Mouse (Mus musculus): ENCODE data around the gene Kntc1. TPM values are rescaled to one million over a fixed set of nuclear protein-coding genes. Genes with fewer than 3 reads are reported as not detected.
"Not testable (repeated sequence)": the region's sequence is repeated elsewhere in the genome, so short reads cannot be mapped to it uniquely, and the experiment has no call there.

The Kntc1 gene
- polyA plus RNA-seq (2015; fragmentation: Nextera tagmentation; extraction: Ambion mirVana): 19.8 and 19.9 TPM in 2 replicates

GRCm38 (mm10) chr5:123749065-123750064 lies at the start of gene Kntc1, which contains the start of gene Rsrc2:
Gene Kntc1 (plus strand): TSS chr5:123749716.
Gene Rsrc2 (minus strand): TSS chr5:123749414.
- Histone ChIP-seq H3K4me1 (peaks cover 28% of the 10 kb centered on the region), H3K27me3 (no peaks in the 10 kb centered on the region), H3K36me3 (peaks cover 10% of the 10 kb centered on the region), H3K9me3 (replicated peaks) (no peaks in the 10 kb centered on the region), H3K27ac (replicated peaks) (peak within 1 kb of the TSS; percentile 98), H3K4me2 (replicated peaks) (peak within 1 kb of the TSS; percentile 66), H3K4me3 (replicated peaks) (peak within 1 kb of the TSS; percentile 74), H3K9ac (peak within 1 kb of the TSS; percentile 82)
- ATAC-seq (ENCODE audit: insufficient number of reproducible peaks, low FRiP score, low TSS enrichment, low read depth): peak; percentile 99
- under 1% methylated on average over 63 of the region's 63 CpGs for WGBS

DNA sequence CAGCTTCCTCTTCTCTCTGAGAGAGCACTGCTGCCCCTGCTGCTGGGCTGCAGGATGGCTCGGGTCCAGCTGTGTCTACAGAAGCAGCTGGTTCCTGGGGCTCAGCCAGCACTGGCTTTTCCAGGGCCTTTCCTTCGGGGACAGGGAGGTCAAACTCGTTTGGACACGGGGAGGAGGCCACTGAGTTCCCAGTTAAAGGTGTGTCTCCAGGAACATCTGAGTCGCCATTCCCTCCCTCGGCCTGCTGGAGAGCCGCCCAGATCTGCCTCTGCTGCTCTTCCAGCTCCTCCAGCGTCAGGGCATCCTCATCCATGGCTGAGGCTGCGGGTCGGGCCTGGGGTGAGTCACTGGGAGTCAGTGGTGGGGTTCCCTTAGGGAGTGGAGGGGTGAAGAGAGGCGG lies 48.9 kb upstream of the Kntc1 start:
- no peak for ATAC-seq (ENCODE audit: insufficient number of reproducible peaks, low FRiP score, low TSS enrichment, low read depth)
- Histone ChIP-seq H3K4me3 (replicated peaks) (no peak overlapping the region), H3K4me2 (replicated peaks) (no peak overlapping the region), H3K9ac (no peak overlapping the region), H3K4me1 (no peaks in the 10 kb centered on the region), H3K27me3 (no peaks in the 10 kb centered on the region), H3K27ac (replicated peaks) (no peak overlapping the region), H3K36me3 (peaks cover 67% of the 10 kb centered on the region), H3K9me3 (replicated peaks) (no peaks in the 10 kb centered on the region)
- WGBS: 66% methylated on average over 11 of the region's 11 CpGs

- H3K36me3 ChIP-seq: peaks cover 93% of the 10 kb centered on the region
- ATAC-seq (ENCODE audit: insufficient number of reproducible peaks, low FRiP score, low TSS enrichment, low read depth): no peak
- H3K9ac ChIP-seq: no peak overlapping the region
- 88% methylated on average over 12 of the region's 12 CpGs for WGBS
- no peak overlapping the region for H3K4me3 ChIP-seq (replicated peaks)
- H3K9me3 ChIP-seq (replicated peaks): no peaks in the 10 kb centered on the region
- no peaks in the 10 kb centered on the region for H3K27me3 ChIP-seq
- H3K27ac ChIP-seq (replicated peaks): no peak overlapping the region
- H3K4me2 ChIP-seq (replicated peaks): no peak overlapping the region
- H3K4me1 ChIP-seq: no peaks in the 10 kb centered on the region
Observed at GRCm38 (mm10) chr5:123708598-123708997, 40.9 kb upstream of the Kntc1 start.

DNA sequence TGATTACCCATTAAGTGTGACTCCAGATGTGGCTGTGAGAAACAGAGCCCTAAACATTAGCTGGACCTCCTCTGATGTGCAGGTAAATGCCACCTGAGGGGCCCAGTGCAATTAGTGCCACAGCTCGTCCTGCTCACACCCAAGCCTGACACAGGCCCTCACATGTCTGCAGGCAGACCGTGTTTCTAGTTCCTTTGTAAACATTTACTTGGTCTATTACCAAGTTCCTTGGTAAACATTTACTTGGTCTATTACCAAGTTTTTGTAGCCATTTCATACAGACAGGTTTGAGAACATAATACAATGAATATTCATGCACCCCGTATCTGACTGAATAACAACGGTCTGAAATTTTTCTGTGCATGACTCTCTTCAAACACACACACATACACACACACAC lies 39.9 kb upstream of the Kntc1 start:
- Histone ChIP-seq H3K4me3 (replicated peaks) (no peak overlapping the region), H3K27ac (replicated peaks) (no peak overlapping the region), H3K4me2 (replicated peaks) (no peak overlapping the region), H3K4me1 (no peaks in the 10 kb centered on the region), H3K36me3 (peaks cover 94% of the 10 kb centered on the region), H3K27me3 (no peaks in the 10 kb centered on the region), H3K9me3 (replicated peaks) (no peaks in the 10 kb centered on the region), H3K9ac (no peak overlapping the region)
- 77% methylated on average over 4 of the region's 4 CpGs for WGBS
- ATAC-seq (ENCODE audit: insufficient number of reproducible peaks, low FRiP score, low TSS enrichment, low read depth): no peak

DNA sequence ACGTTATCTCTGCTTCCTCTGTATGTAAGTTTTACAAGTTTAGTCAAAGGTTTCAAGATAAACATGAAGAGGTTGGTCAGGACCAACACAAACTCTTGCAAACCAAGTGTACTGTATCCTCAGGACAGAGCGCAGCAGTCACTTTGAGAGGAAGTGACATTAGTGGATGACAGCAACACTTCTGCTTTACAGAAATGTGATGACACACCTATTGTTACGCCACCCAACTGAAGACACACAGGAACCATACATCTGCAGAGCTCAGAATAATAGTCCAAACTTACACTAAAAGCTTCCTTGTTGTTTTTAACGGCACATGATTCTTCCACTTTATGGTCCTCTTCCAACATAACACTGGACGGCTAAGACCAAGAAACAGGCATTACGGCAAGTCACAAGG lies 35.7 kb upstream of the Kntc1 start:
- Histone ChIP-seq H3K27ac (replicated peaks) (no peak overlapping the region), H3K9ac (no peak overlapping the region), H3K27me3 (no peaks in the 10 kb centered on the region), H3K9me3 (replicated peaks) (no peaks in the 10 kb centered on the region), H3K4me2 (replicated peaks) (no peak overlapping the region), H3K36me3 (peaks cover 74% of the 10 kb centered on the region), H3K4me3 (replicated peaks) (no peak overlapping the region), H3K4me1 (peaks cover 13% of the 10 kb centered on the region; the same call in 1 of the 2 replicates)
- 92% methylated on average over 6 of the region's 6 CpGs for WGBS
- ATAC-seq (ENCODE audit: insufficient number of reproducible peaks, low FRiP score, low TSS enrichment, low read depth): no peak

- H3K27ac ChIP-seq (replicated peaks): no peak overlapping the region
- WGBS: 82% methylated on average over 4 of the region's 4 CpGs
- H3K9me3 ChIP-seq (replicated peaks): no peaks in the 10 kb centered on the region
- peaks cover 66% of the 10 kb centered on the region for H3K36me3 ChIP-seq
- H3K4me1 ChIP-seq: peaks cover 21% of the 10 kb centered on the region; the same call in 1 of the 2 replicates
- H3K4me3 ChIP-seq (replicated peaks): no peak overlapping the region
- H3K4me2 ChIP-seq (replicated peaks): no peak overlapping the region
- H3K9ac ChIP-seq: no peak overlapping the region
- no peak for ATAC-seq (ENCODE audit: insufficient number of reproducible peaks, low FRiP score, low TSS enrichment, low read depth)
- no peaks in the 10 kb centered on the region for H3K27me3 ChIP-seq
Observed at GRCm38 (mm10) chr5:123714622-123715021, 34.9 kb upstream of the Kntc1 start.

GRCm38 (mm10) chr5:123720328-123721311 lies 28.9 kb upstream of the Kntc1 start, which contains the start of gene Zcchc8:
Gene Zcchc8 (minus strand): TSS chr5:123721100.
- Histone ChIP-seq H3K9me3 (replicated peaks) (no peaks in the 10 kb centered on the region), H3K4me3 (replicated peaks) (peak within 1 kb of the TSS; percentile 91), H3K27ac (replicated peaks) (peak within 1 kb of the TSS; percentile 90), H3K27me3 (no peaks in the 10 kb centered on the region), H3K36me3 (peaks cover 10% of the 10 kb centered on the region), H3K4me1 (peaks cover 21% of the 10 kb centered on the region; the same call in 1 of the 2 replicates), H3K9ac (peak within 1 kb of the TSS; percentile 81), H3K4me2 (replicated peaks) (peak within 1 kb of the TSS; percentile 59)
- peak; percentile 99 for ATAC-seq (ENCODE audit: insufficient number of reproducible peaks, low FRiP score, low TSS enrichment, low read depth)
- WGBS: under 1% methylated on average over 83 of the region's 83 CpGs

DNA sequence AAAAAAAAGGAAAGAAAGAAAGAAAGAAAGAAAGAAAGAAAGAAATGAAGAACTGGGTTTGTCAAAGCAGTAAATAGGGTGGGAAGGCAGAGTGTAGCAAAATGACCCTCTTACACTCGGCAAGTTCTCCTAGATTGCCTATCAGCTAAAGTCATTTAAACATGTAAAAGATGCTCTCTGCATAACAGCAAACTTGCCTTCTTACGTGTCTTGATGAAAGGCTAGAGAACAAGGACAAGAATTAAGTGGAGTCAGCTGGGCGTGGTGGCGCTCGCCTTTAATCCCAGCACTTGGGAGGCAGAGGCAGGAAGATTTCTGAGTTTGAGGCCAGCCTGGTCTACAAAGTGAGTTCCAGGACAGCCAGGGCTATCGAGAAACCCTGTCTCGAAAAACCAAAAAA lies 25.7 kb upstream of the Kntc1 start:
- H3K4me3 ChIP-seq (replicated peaks); H3K27ac ChIP-seq (replicated peaks); H3K4me2 ChIP-seq (replicated peaks); H3K27me3 ChIP-seq; ATAC-seq (ENCODE audit: insufficient number of reproducible peaks, low FRiP score, low TSS enrichment, low read depth); H3K4me1 ChIP-seq; H3K9me3 ChIP-seq (replicated peaks); H3K9ac ChIP-seq: not testable (repeated sequence)
- H3K36me3 ChIP-seq: peaks cover 13% of the 10 kb centered on the region
- 93% methylated on average over 7 of the region's 7 CpGs for WGBS

- H3K36me3 ChIP-seq: peaks cover 72% of the 10 kb centered on the region
- H3K9me3 ChIP-seq (replicated peaks): no peaks in the 10 kb centered on the region
- no peak overlapping the region for H3K4me3 ChIP-seq (replicated peaks)
- WGBS: 90% methylated on average over 2 of the region's 2 CpGs
- no peak overlapping the region for H3K9ac ChIP-seq
- no peak overlapping the region for H3K4me2 ChIP-seq (replicated peaks)
- ATAC-seq (ENCODE audit: insufficient number of reproducible peaks, low FRiP score, low TSS enrichment, low read depth): no peak
- no peaks in the 10 kb centered on the region for H3K27me3 ChIP-seq
- H3K4me1 ChIP-seq: no peaks in the 10 kb centered on the region
- H3K27ac ChIP-seq (replicated peaks): no peak overlapping the region
Observed at GRCm38 (mm10) chr5:123730981-123731380, 18.5 kb upstream of the Kntc1 start.

GRCm38 (mm10) chr5:123744358-123744757 lies 5.2 kb upstream of the Kntc1 start:
- H3K4me2 ChIP-seq (replicated peaks): no peak overlapping the region
- peaks cover 36% of the 10 kb centered on the region for H3K36me3 ChIP-seq
- H3K27me3 ChIP-seq: no peaks in the 10 kb centered on the region
- H3K9ac ChIP-seq: no peak overlapping the region
- no peak overlapping the region for H3K27ac ChIP-seq (replicated peaks)
- no peak for ATAC-seq (ENCODE audit: insufficient number of reproducible peaks, low FRiP score, low TSS enrichment, low read depth)
- WGBS: 85% methylated on average over 2 of the region's 2 CpGs
- no peak overlapping the region for H3K4me3 ChIP-seq (replicated peaks)
- H3K4me1 ChIP-seq: peaks cover 21% of the 10 kb centered on the region
- no peaks in the 10 kb centered on the region for H3K9me3 ChIP-seq (replicated peaks)

DNA sequence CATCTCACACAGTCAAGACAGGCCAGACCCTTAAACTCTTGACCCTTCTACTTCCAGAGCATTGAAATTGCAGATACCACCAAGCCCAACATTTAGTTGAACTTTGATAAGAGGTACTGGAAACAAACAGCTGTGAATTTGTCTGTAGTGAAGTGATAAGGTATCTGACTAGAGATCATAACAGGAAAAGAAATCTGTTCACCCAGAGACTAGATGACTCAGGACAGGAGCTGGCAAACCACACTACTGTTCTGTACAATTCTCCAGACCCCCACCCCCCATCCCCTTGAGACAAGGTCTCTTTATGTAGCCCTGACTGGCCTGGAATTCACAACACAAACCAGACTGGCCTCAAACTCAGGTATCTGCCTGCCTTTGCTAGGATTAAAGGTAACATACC lies 3.3 kb upstream of the Kntc1 start:
- peak overlapping the region; percentile 17 for H3K4me3 ChIP-seq (replicated peaks)
- H3K27ac ChIP-seq (replicated peaks): no peak overlapping the region
- no peaks in the 10 kb centered on the region for H3K9me3 ChIP-seq (replicated peaks)
- H3K27me3 ChIP-seq: no peaks in the 10 kb centered on the region
- no peak overlapping the region for H3K9ac ChIP-seq
- no peak for ATAC-seq (ENCODE audit: insufficient number of reproducible peaks, low FRiP score, low TSS enrichment, low read depth)
- peak overlapping the region; percentile 25 for H3K4me2 ChIP-seq (replicated peaks)
- H3K4me1 ChIP-seq: peaks cover 28% of the 10 kb centered on the region
- H3K36me3 ChIP-seq: peaks cover 24% of the 10 kb centered on the region

All from embryonic facial prominence, embryonic 15.5 days (tissue).